Mouse (Mus musculus) liver, embryonic 14.5 days (tissue): ENCODE measurements at regions not wholly inside any gene's neighbourhood (a gene's known extent, or its start where the extent isn't known, plus 50 kb on each side); places are given as distances from the start of the nearest gene placed in this dataset.

Source experiments
- ATAC-seq: fragments of 200-750 bp; cut with Nextera tagmentation; 2 replicates; pipeline ENCODE4 v1.8.0; 2017; ENCODE audit warnings: moderate number of reproducible peaks, mild to moderate bottlenecking, moderate library complexity; ENCODE audit not compliant: insufficient read depth
- DNase-seq, 3 experiments: peaks; one replicate each; pipeline ENCODE4 v3.0.0-alpha.2; 2012 to 2013; ENCODE audit warnings: low read depth in 3 of 3, low spot score in 3 of 3
- H3K27ac ChIP-seq: fragments of 300-500 bp; sonication (generic); 2 replicates; pipeline ENCODE4 v1.5.1; 2014; ENCODE audit warnings: moderate library complexity, mild to moderate bottlenecking, control low read depth, inconsistent platforms
- H3K27me3 ChIP-seq: fragments of 300-500 bp; sonication (generic); 2 replicates; pipeline ENCODE4 v1.6.1; 2014; ENCODE audit warnings: mild to moderate bottlenecking, low read length, moderate library complexity; ENCODE audit not compliant: control insufficient read depth, insufficient read depth
- H3K36me3 ChIP-seq: fragments of 300-500 bp; sonication (generic); replicated peaks from 2 replicates; pipeline ENCODE4 v1.6.1; 2014; ENCODE audit warnings: low read depth; ENCODE audit not compliant: control insufficient read depth, insufficient read depth
- H3K4me1 ChIP-seq, 2 experiments: fragments of 200-500 bp in 1 of 2; fragments of 300-500 bp in 1 of 2; sonication (generic) in 1 of 2; replicated peaks; 2 replicates each; pipeline ENCODE4 v1.6.1; 2012 to 2014; ENCODE audit warnings: antibody characterized with exemption in 1 of 2, inconsistent platforms in 1 of 2, low read length in 1 of 2; ENCODE audit not compliant: control insufficient read depth in 2 of 2, insufficient read depth in 2 of 2
- H3K4me2 ChIP-seq: fragments of 300-500 bp; sonication (generic); 2 replicates; pipeline ENCODE4 v1.6.1; 2014; ENCODE audit warnings: low read depth, mild to moderate bottlenecking, control low read depth, moderate library complexity
- H3K4me3 ChIP-seq, 2 experiments: fragments of 200-500 bp in 1 of 2; fragments of 300-500 bp in 1 of 2; sonication (generic) in 1 of 2; 2 replicates each; pipeline ENCODE4 v1.5.1; 2012 to 2014; ENCODE audit warnings: low read depth in 2 of 2, low read length in 2 of 2, mild to moderate bottlenecking in 2 of 2, control low read depth in 1 of 2, inconsistent platforms in 1 of 2, moderate library complexity in 1 of 2; ENCODE audit not compliant: insufficient read depth in 1 of 2
- H3K9ac ChIP-seq: fragments of 300-500 bp; sonication (generic); replicated peaks from 2 replicates; pipeline ENCODE4 v1.6.1; 2014; ENCODE audit warnings: mild to moderate bottlenecking, control low read depth, moderate library complexity
- H3K9me3 ChIP-seq: fragments of 300-500 bp; sonication (generic); 2 replicates; pipeline ENCODE4 v1.6.1; 2016; ENCODE audit warnings: low read length, mixed read lengths; ENCODE audit not compliant: control insufficient read depth
- CTCF ChIP-seq: IDR thresholded peaks from 2 replicates; pipeline ENCODE4 v1.5.1; 2016; ENCODE audit warnings: antibody characterized with exemption, low read depth, control low read depth
- EP300 ChIP-seq: IDR thresholded peaks from 2 replicates; pipeline ENCODE4 v1.6.1; 2016; ENCODE audit warnings: antibody characterized with exemption, low read depth
- WGBS: fragments of 180-500 bp; shearing (Covaris S2); extraction: QIAGEN DNeasy Blood & Tissue Kit; methylation state at CpG from one replicate; pipeline ENCODE4 v1.1.7; 2014; ENCODE audit not compliant: insufficient replicate concordance; 5-methylcytosine and 5-hydroxymethylcytosine counted together

DNA sequence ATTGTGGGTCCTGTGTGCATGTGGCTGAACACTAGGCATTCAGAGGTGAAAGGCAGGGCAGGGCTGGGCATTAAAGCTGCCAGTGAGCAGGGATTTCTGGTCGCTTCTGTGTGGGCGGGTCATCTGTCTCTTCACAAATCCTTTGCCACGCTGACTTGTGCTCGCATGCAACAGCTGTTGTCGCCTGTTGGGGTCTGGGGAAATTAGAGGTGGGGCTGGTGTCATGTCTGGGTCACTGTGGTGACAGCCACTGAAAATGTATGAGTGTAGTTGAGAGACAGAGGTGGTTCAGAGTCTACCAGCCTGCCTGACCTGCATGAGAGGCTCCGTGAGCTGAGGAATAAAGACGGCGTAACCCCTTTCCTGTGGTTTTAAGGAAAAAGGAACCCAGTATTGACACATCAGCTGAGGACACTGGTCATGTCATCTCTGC lies 226.8 kb downstream of the Mex3b start:
- Histone ChIP-seq H3K9me3 (no peaks in the 10 kb centered on the region), H3K4me1 (no peaks in the 10 kb centered on the region; a peak in 1 of 4 replicates), H3K9ac (no peak overlapping the region), H3K27ac (no peak overlapping the region), H3K4me3 (no peak overlapping the region), H3K36me3 (no peaks in the 10 kb centered on the region), H3K27me3 (no peaks in the 10 kb centered on the region), H3K4me2 (no peak overlapping the region)
- no peak for DNase-seq
- 20% methylated on average over 8 of the region's 8 CpGs for WGBS
- TF ChIP-seq CTCF = no peak
- TF ChIP-seq EP300 = no peak
- ATAC-seq = no peak

DNA sequence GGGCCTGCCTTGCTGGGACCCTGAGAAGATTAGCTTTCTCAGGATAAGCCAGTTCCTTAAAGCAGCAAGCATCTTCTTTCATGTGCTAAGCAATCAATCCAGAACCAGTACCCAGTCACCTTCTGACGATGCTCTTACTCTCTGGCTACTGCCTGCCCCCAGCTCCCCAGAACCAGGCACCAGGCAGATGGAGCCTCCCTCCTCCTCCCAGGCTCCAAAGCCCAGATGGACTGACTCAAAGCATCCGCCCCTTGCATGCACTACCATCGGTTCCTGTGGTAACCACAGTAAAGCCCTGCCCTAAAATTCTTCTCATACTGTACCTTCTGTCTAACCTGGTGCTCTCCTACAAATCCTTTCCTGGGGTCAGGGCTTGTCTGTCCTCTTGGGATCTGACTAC lies 227.8 kb downstream of the Mex3b start:
- ATAC-seq (no peak), DNase-seq (no peak)
- Histone ChIP-seq H3K27ac (no peak overlapping the region), H3K4me2 (no peak overlapping the region), H3K27me3 (no peaks in the 10 kb centered on the region), H3K36me3 (no peaks in the 10 kb centered on the region), H3K4me3 (no peak overlapping the region), H3K4me1 (no peaks in the 10 kb centered on the region), H3K9ac (no peak overlapping the region), H3K9me3 (no peaks in the 10 kb centered on the region)
- TF ChIP-seq CTCF (no peak), EP300 (no peak)
- 46% methylated on average over 3 of the region's 3 CpGs for WGBS

DNA sequence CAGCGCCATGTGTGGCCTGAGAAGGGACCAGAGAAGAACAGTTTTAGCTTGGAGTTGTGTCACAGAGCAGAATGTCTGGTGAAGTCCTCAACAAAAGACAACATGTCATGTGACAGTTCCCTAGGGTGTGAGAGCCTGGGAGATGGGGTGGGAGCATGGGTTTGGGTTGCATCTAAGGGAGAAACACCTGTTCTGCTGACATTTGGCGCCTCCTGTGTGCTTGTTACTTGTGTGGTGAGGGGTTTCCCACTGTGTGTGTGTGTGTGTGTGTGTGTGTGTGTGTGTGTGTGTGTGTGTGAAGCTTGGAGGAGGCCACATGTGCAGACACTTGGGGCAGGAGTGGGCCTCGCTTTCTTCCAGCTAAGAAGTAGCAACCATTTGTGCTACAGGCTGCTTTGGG lies 228.5 kb downstream of the Mex3b start:
- Histone ChIP-seq H3K36me3 (no peaks in the 10 kb centered on the region), H3K4me3 (no peak overlapping the region), H3K9ac (no peak overlapping the region), H3K4me1 (no peaks in the 10 kb centered on the region), H3K27ac (no peak overlapping the region), H3K27me3 (no peaks in the 10 kb centered on the region), H3K9me3 (no peaks in the 10 kb centered on the region), H3K4me2 (no peak overlapping the region)
- no peak for TF ChIP-seq EP300
- TF ChIP-seq CTCF = no peak
- no peak for DNase-seq
- WGBS = 46% methylated on average over 3 of the region's 3 CpGs
- ATAC-seq = no peak

DNA sequence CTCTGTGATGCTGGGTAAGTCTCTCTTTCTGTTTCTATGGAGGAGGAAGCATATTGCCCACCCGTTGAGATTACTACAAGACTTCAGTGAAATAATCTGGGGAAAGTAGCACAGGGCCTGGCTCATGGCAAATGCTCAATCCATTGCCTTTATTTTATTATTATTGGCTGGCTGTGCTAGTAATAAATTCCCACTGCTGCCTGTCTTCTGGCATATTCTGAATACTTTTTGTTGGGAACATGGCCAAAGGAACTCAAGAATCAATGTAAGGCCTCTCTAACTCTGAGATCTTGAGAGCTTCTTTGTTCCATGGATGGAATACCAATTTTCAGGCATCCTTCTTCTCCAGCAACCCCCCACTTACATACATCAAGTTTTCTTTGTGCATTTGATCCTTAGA lies 237.3 kb downstream of the Mex3b start:
- Histone ChIP-seq H3K9me3 (no peaks in the 10 kb centered on the region), H3K9ac (no peak overlapping the region), H3K36me3 (no peaks in the 10 kb centered on the region), H3K27ac (no peak overlapping the region), H3K4me1 (no peaks in the 10 kb centered on the region), H3K4me3 (no peak overlapping the region), H3K4me2 (no peak overlapping the region), H3K27me3 (no peaks in the 10 kb centered on the region)
- ATAC-seq (no peak), DNase-seq (no peak)
- TF ChIP-seq CTCF (no peak), EP300 (no peak)
- WGBS = 62% methylated on average over 1 of the region's 1 CpGs

DNA sequence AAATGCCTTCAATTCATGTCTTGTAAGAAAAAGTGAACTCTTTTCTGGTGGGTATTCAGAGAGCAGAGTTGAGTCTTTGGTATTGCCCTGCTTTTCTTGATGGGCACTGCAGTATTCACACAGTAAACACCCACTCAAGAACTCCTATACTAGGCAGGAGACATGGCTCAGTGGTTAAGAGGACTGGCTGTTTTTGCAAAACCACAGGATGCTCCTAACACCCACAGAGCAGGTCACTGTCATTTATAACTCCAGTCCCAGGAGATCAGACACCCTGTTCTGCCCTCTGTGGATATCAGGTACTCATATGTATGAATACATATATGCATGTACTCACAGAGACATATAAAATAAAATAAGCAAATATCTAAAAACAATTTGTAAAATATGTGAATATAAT lies 238.5 kb downstream of the Mex3b start:
- Histone ChIP-seq H3K9me3 (no peaks in the 10 kb centered on the region), H3K4me3 (no peak overlapping the region), H3K4me2 (no peak overlapping the region), H3K27ac (no peak overlapping the region), H3K4me1 (no peaks in the 10 kb centered on the region), H3K36me3 (no peaks in the 10 kb centered on the region), H3K9ac (no peak overlapping the region), H3K27me3 (no peaks in the 10 kb centered on the region)
- no peak for ATAC-seq
- TF ChIP-seq CTCF (no peak), EP300 (no peak)
- DNase-seq = no peak
